Mouse (Mus musculus): ENCODE data around the gene Dusp19. TPM values are rescaled to one million over a fixed set of nuclear protein-coding genes. Genes with fewer than 3 reads are reported as not detected.
A peak's percentile ranks its signal among the peaks of the same experiment; 100 is the strongest.

Gene Dusp19
- total RNA-seq, 2 experiments from 2014 or later = 17.5 to 20.0 TPM

DNA sequence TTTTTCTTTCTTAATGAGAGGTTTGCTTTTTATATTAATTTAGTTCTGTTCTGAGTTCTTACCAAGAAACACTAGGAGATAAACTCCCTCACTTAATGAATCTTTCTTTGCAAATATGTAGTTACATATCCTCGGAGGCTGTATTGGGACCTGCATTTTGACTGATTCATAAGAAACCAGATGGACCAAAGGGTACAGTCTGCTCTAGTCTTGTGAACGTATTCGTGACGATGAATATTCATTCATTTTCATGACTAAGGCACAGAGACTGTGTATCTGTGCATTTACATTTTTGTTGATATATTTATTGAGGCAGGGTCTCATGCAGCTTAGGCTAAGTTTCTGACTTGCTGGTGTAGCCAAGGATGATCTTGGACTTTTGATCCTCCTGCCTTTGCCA is 7.7 kb downstream of the Dusp19 start:
- no peak for DNase-seq (ENCODE audit: extremely low spot score in 1 of 2, low spot score in 2 of 2)
- intact Hi-C loops (cut with DNase I) = loop anchor here (5.0 kb wide), 1 partner anchor 42 kb away; the partner anchor contains the start of gene Nckap1

DNA sequence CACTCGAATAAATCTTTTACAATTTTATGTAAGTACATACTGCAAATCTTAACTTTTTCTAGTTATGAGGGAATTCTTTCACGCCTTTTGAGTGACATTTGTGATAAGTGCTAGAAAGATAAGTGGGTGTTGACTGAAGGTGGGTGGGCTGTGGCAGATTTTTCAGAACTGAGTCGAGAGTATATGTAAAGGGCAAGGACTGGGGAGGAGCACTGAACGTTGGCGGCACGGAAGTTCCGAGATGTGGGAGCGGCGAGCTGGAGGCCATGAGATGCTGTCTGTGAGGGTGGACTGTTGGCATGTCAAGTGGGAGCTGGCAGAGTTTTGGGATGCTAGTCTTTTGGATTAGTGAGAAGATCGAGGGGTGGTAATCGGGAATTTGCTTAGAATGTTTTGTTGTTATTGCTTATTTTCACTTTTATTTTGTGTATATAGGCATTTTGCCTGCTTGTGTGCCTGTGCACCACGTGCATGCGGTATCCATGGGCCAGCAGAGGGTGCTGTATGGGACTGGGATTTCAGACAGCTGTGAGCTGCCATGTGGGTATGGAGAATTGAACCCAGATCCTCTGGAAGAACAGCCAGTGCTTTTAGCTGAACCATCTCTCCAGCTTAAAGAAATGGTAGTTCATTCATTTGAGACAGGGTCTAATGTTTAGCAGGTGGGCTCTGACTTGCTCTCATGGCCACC is 15.6 kb downstream of the Dusp19 start:
- peak in 1 of 2 experiments; percentile 30 for DNase-seq (ENCODE audit: extremely low spot score in 1 of 2, low spot score in 2 of 2)
- intact Hi-C loops (cut with DNase I) = no loop called here

DNA sequence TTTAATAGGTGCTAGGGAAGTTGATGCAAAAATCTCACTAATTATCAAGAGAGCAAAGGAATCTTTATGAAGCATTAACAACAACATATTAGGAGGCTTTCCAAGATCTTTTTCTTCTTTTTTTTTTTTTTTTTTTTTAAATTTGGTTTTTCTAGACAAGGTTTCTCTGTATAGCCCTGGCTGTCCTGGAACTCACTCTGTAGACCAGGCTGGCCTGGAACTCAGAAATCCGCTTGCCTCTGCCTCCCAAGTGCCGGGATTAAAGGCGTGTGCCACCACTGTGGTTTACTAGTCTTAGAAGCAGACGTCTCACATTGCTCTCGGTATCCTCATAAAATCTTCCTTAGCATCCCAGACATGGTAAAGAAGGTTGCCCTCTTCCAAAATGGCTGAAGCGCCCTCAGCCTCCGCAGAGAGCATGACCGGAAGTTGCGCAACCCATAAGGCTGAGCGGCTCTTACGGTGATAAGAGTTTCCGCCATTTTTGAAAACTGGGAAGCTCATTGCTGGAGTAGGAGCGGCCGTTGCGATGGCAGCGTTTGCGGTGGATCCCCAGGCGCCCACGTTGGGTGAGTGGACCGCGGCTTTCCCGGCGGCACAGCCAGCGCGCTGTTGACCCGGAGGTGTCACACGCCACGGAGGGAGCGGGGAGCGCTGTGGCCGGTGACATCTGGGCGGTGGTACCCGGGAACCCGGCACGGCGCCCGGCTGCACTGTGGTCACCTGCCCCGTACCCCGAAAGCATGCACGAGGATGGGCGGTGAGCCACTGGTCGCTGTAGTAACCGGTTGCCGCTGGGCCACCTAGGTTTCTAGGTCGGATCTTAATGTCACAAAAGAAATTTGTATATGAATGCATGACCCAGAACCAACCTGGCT is 21.8 kb downstream of the Dusp19 start:
- intact Hi-C loops (cut with DNase I) = no loop called here

DNA sequence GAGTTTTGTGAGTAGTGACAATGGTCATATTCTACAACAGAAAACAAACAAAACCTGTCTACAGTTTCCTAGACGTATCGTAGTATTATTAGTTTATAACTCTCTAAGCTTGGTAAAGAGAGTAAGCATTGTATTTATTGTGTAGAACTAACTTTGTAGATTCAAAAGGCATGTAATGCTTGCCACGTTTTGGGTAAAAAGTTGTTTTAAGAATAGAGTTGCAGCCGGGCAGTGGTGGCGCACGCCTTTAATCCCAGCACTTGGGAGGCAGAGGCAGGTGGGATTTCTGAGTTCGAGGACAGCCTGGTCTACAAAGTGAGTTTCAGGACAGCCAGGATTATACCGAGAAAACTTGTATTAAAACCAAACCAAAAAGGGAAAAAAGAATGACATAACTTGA is 22.6 kb downstream of the Dusp19 start:
- intact Hi-C loops (cut with DNase I) = no loop called here

More for the DNA sequence above, 21.8 kb downstream of the Dusp19 start:
- peak; percentile 89 for DNase-seq (ENCODE audit: extremely low spot score in 1 of 2, low spot score in 2 of 2)

DNA sequence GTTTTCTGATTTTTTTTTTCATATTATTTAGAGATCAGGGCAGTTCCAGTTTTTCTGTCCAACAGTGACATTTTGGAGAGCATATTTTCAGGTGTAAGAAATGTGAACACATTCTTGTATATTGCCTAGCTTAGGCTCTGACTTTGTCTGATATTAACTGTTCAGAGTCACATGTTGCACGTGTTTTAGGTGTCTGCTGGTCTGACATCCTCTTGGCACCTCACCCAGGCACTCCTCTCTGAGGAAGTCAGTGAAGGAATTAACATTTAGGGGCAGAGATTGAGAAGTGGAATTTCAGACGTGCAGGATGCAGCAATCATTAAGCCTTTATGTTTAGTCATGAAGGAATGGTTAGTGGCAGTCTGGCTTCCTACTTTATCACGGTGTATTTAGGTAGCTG is 23.0 kb downstream of the Dusp19 start:
- DNase-seq (ENCODE audit: extremely low spot score in 1 of 2, low spot score in 2 of 2) = no peak
- intact Hi-C loops (cut with DNase I) = no loop called here

More for the DNA sequence above, 22.6 kb downstream of the Dusp19 start:
- DNase-seq (ENCODE audit: extremely low spot score in 1 of 2, low spot score in 2 of 2) = no peak

DNA sequence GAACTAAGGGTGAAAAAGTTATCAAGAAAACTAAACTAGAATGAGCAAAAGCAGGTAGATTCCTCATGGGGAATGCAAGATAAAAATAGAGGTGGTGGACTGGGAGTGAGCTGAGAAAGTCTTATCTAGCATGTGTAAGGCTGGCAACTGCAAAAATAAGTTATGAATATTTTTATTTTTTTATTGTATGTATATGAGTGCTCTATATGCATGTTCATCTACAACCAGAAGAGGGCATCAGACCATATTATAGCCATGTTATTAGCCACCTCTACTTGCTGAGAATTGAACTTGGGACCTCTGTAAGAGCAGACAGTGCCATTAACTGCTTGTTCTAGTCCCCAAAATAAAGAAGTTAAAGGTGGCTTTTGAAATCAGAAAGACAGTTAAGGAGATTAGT is 44.6 kb downstream of the Dusp19 start:
- DNase-seq (ENCODE audit: extremely low spot score in 1 of 2, low spot score in 2 of 2) = no peak
- intact Hi-C loops (cut with DNase I) = no loop called here

DNA sequence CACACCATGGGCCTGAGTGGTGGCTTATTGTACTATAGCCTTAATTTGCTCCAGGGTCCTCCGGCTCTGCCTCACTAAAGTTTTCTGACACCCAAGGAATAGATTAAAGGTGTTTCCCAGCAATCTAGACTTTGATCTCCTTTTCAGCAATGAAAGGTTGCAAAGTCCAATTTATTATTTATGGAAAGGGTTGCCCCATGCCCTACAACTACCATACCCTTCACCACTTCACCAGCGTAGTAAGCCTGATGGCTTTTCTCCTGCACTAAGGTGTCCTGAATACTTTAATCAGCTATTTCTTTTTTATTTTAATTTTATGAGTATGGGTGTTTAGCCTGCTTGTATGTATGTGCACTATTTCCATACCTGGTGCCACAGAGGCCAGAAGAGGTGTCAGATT is 45.8 kb downstream of the Dusp19 start:
- no peak for DNase-seq (ENCODE audit: extremely low spot score in 1 of 2, low spot score in 2 of 2)
- intact Hi-C loops (cut with DNase I) = no loop called here

DNA sequence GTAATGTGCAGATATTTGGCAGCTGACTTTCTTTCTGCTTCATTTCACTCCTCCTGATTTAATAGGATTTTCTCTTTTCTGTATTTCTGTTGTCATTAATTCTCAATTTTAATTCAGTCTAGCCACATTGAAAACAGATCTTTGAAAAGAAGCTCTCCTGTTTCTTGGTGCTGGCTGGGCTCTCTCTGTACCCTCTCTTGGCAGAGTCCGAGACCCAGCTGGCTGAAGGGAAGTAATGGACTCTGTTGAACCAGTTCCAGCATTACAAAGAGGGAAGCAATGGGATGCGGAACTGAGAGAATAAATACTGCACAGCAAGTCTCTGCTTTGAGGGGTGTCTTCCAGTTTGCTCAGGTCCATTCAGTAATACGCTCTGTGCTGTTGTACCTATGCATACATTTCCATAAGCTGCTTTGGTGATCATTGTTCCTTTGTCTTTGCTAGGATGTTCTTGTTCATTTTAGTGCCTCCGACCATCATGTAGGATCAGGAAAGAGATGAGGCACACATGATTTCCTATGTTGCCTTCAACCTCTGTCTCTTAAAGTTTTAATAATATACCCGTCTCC is 50.6 kb downstream of the Dusp19 start:
- intact Hi-C loops (cut with DNase I) = no loop called here
- DNase-seq (ENCODE audit: extremely low spot score in 1 of 2, low spot score in 2 of 2) = peak in 1 of 2 experiments; percentile 37

DNA sequence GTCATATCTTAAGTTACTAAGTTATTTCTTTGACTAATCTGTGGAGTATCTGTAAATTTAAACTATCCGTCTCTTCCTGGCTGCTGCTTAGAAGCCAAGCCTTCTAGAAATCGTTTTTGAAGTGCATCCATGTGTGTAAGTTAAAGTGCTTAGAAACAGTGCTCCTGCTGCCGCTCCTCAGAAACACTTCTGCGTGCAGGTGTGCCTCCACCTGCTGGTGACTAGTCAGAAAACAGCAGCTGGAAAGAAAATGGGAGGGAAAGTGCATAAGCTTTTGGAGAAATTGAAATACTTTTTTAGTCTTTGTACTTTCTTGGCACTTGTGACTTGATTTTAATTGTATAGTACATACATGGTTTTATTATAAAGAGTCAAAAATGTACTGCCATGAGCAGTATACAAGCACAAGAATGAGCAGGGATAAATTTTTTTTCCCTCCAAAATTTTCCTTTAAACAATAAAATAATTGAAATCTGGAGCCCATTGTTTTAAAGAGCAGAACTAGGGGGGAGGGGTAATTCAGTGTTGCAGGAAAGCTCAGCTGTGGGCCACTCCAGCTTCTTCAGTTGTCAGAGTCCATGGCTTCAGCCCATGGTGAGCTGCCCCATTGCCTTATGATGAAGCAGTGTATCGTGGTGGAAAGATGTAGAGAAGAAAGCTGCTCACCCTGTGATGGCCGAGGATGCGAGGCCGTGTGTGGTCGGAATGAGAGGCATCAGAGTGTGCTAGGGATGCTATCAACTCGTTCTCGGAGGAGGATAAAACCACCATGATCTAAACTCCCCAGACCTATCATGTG is 53.2 kb downstream of the Dusp19 start:
- no peak for DNase-seq (ENCODE audit: extremely low spot score in 1 of 2, low spot score in 2 of 2)
- intact Hi-C loops (cut with DNase I) = no loop called here

DNA sequence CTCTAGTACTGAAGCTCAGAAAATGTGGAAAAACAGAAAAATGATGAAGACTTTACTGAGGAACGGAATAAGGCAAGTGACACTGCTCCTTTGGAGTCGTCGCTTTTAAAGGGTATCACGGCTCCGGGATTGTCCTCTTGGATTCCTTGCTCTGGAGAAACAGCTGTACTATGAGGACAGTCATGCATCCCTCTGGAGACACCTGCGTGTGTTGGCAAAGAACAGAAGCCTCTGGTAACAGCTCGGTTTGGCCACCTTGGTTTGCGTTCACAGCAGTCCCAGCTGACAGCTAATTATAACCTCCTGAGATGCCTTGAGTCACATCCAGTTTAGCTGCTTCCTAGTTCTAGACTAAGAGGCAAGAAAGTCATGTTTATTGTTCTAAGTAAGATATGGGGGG is 62.0 kb downstream of the Dusp19 start:
- DNase-seq (ENCODE audit: extremely low spot score in 1 of 2, low spot score in 2 of 2) = no peak
- intact Hi-C loops (cut with DNase I) = no loop called here

Small RNA genes lying within 50 kb of the gene (microRNA-seq; reads per million reads assigned to microRNA genes)
- gene Mir684-1 = not detected

Other genes starting within 250 kb of the Dusp19 start
- gene Frzb, start 169.4 kb upstream of the Dusp19 start, total RNA-seq (2021) = 10 to 100 TPM; 13.4 to 16.7 TPM
- gene Nckap1, start 35.7 kb upstream of the Dusp19 start, total RNA-seq (2021) = 100 to 1,000 TPM; 331 to 338 TPM
- 10 to 100 TPM; 19.5 to 20.0 TPM for gene Nup35, start 191 bp downstream of the Dusp19 start, total RNA-seq (2021)

Data from left cerebral cortex, postnatal 10 days (tissue).